Mouse (Mus musculus): ENCODE results near the gene Arl16. TPM values are rescaled to one million over a fixed set of nuclear protein-coding genes. Genes with fewer than 3 reads are reported as not detected.

Arl16 gene
- polyA plus RNA-seq, 1 experiment from 2014 or later = 65.6 TPM

DNA sequence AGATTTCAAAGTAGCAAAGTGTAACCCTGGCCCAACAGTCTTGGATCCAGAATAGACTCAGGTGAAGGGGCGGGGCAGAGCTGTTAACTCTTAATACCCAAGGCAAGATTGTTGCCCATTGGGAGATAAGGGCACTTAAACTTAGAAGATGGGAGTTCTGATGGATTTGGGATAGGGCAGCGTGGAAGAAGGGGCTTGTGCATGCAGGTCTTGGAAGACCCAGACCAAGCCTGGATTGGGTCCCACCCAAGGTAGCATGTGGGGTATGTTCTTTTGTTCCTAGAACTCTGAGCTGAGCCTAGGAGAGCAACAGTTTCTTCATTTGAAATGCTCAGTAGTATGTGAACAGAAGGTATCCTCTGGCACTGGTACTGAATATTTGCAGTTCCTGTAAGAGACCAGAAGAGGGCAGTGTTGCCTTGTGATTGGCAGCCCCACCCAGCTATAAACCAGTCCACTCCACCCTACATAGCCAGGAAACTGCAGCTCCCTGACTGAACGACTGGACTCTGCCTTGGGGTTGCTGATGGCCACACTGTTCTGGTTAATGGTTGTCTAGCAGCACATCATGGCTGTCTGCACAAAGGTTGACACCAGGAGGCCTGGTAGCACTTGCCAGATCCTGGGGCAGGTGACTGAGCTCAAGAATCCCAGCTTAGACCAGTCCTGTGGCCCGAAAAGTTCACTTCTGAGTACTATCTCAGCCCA lies 21.8 kb upstream of the Arl16 start:
- peaks cover 61% of the 10 kb centered on the region for H3K36me3 ChIP-seq
- no peaks in the 10 kb centered on the region for H3K9me3 ChIP-seq (replicated peaks)
- peak; percentile 74 for DNase-seq (ENCODE audit: low spot score)
- no peaks in the 10 kb centered on the region for H3K27me3 ChIP-seq (ENCODE audit: low read depth, poor library complexity, severe bottlenecking)
- 62% methylated on average over 4 of the region's 4 CpGs for WGBS
- H3K4me1 ChIP-seq = peaks cover 61% of the 10 kb centered on the region
- H3K4me3 ChIP-seq = peak overlapping the region; percentile 19
- peak overlapping the region; percentile 21; the same call in 1 of the 2 replicates for H3K27ac ChIP-seq

DNA sequence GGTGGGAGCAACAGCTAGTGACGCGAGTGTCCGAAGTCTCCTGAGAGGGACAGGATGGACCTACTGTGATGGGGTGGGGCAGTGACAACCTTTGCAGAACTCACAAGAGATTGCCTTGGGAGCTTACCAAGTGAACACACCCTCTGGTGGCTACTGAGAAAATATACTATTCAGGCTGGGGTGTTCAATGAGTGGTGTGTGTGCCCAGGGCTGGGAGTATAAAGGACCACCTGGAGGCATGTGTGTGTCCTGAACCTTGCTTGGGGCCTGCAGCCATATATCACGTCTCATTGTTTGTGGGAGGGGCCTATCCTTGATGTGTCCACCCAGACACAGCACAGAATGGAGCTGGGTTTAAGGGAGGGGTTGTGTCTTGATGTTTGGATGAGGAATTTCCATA lies 21.1 kb upstream of the Arl16 start:
- no peaks in the 10 kb centered on the region for H3K27me3 ChIP-seq (ENCODE audit: low read depth, poor library complexity, severe bottlenecking)
- peaks cover 61% of the 10 kb centered on the region for H3K36me3 ChIP-seq
- H3K9me3 ChIP-seq (replicated peaks) = no peaks in the 10 kb centered on the region
- H3K4me1 ChIP-seq = peaks cover 61% of the 10 kb centered on the region
- WGBS = 85% methylated on average over 4 of the region's 4 CpGs
- H3K27ac ChIP-seq = no peak overlapping the region
- no peak overlapping the region for H3K4me3 ChIP-seq
- DNase-seq (ENCODE audit: low spot score) = no peak

DNA sequence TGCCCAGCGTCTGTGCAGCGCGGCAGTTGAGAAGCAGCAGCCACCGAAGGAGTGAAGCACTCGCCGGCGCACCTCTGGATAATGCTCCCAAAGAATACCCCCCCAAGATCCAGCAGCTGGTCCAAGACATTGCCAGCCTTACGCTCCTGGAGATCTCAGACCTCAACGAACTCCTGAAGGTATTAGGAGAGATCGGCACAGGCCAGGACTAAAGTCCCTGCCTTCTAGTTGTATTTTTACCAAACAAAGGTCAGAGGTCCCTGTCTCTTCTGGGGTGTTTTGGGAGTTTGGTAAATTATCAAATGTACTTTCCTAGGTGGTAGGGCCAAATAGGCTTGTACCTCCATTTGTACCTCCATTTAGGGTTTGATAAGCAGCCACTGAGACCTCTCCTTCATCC lies 17.8 kb upstream of the Arl16 start:
- Histone ChIP-seq H3K4me1 (peaks cover 32% of the 10 kb centered on the region), H3K9me3 (replicated peaks) (no peaks in the 10 kb centered on the region), H3K27me3 (ENCODE audit: low read depth, poor library complexity, severe bottlenecking) (no peaks in the 10 kb centered on the region), H3K27ac (peak overlapping the region; percentile 95), H3K36me3 (peaks cover 88% of the 10 kb centered on the region), H3K4me3 (peak overlapping the region; percentile 98)
- WGBS = 11% methylated on average over 10 of the region's 10 CpGs
- DNase-seq (ENCODE audit: low spot score) = no peak

DNA sequence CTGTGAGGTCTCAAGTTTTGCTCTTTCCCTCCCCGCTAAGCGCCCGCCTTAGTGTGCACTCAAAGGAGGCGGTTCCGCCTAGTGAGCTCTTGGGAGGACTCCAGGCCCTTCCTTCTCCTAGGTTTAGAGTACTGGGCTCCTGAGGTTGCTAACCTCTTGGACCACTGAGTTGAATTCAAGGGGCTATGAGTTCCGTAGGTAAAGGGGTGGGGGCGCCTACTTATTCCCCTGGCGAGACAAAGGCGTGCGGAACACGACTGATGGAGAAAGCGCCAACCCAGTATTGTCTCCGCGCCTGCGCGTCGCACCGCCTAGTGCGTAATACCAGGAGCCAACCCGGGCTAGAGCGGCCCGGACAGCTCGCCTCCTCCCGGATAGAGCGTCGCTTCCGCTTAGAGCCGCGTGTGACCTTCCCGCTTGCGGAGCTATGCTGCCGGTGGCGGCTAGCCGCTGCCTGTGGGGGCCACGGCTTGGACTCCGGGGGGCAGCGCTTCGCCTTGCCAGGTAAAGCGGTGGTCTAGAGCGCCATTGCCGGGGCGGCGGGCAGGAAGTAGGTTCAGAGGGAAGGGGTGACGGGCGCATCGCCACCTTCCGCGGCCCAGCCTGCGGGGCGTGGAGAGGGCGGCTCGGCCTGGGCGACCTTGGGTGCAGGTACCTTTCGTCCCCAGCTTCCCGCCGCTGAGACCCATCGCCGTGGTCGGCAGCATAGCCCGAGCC lies 17.0 kb upstream of the Arl16 start, which contains the start of gene Mrpl12:
Gene Mrpl12 (plus strand): TSS at position 349 of the 717 bp plus-strand sequence.
- Histone ChIP-seq H3K4me3 (peak within 1 kb of the TSS; percentile 98), H3K27ac (peak within 1 kb of the TSS; percentile 95), H3K4me1 (peaks cover 25% of the 10 kb centered on the region), H3K36me3 (peaks cover 88% of the 10 kb centered on the region), H3K27me3 (ENCODE audit: low read depth, poor library complexity, severe bottlenecking) (no peaks in the 10 kb centered on the region), H3K9me3 (replicated peaks) (no peaks in the 10 kb centered on the region)
- peak; percentile 93 for DNase-seq (ENCODE audit: low spot score)
- WGBS = 1% methylated on average over 60 of the region's 60 CpGs

DNA sequence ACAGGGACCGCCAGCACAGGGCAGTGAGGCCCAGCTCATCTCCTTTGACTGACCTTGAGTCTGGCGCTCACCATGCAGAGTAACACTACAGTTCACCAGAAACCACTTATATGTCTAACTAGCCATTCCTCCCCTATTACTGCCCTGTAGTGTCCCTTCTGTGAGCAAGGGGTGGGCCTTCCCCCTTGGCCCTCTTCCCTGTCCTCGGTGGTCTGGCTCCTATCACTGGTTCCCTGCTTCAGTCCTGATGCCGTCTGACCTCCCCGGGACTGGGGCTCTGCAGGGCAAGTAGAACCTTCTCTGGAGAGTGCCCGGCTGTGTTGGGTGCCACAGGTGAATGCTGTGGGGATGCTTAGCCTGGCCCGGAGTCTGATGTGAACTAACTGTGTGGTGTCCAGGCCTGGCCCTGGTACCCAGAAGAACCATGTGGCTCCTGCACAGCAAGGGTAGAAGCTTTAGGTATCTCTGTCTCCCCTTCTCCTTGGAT lies 16.1 kb upstream of the Arl16 start:
- H3K36me3 ChIP-seq = peaks cover 88% of the 10 kb centered on the region
- 90% methylated on average over 7 of the region's 7 CpGs for WGBS
- DNase-seq (ENCODE audit: low spot score) = no peak
- H3K4me1 ChIP-seq = peaks cover 21% of the 10 kb centered on the region
- no peaks in the 10 kb centered on the region for H3K9me3 ChIP-seq (replicated peaks)
- H3K27me3 ChIP-seq (ENCODE audit: low read depth, poor library complexity, severe bottlenecking) = no peaks in the 10 kb centered on the region
- H3K27ac ChIP-seq = peak overlapping the region; percentile 95
- H3K4me3 ChIP-seq = peak overlapping the region; percentile 98

DNA sequence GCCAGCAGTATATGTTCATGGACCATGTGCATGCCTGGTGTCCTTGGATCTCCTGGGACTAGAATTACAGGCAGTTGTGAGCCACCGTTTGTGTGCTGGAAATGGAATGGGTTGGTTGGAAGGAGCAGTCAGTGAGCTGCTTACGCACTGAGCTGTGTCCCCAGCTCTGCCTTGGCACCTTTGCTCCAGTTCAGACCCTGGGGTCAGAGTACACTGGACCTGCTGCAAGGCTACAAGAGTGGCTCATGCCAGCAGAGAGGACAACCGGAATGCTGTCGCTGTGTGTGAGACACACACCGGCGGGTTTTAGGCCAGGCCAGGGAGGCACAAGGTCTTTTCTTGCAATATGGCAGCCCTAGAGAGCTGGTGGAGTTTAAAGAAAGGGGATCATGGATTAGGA lies 4.6 kb upstream of the Arl16 start:
- no peak for DNase-seq (ENCODE audit: low spot score)
- WGBS = 95% methylated on average over 6 of the region's 6 CpGs
- no peak overlapping the region for H3K27ac ChIP-seq

DNA sequence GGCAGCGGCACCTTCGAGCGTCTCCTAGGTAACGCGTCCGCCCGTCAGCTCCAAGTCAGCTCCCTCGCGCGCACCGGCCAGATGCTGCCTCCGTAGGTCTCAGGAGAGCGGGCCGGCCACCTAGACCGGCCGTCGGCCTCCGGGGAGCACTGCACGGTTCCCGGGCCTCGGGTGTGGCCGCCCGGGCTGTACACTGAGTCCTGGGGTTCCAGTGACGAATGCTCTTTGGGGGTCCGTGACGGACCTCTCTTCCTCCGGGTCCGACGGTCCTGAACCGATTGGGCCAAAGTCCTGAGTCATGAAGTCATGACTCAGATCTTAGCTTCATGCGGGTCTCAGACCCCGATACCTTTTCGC lies 307 bp upstream of the Arl16 start:
- Histone ChIP-seq H3K27me3 (ENCODE audit: low read depth, poor library complexity, severe bottlenecking) (no peaks in the 10 kb centered on the region), H3K4me1 (peaks cover 27% of the 10 kb centered on the region), H3K4me3 (peak overlapping the region; percentile 88), H3K9me3 (replicated peaks) (no peaks in the 10 kb centered on the region), H3K27ac (peak overlapping the region; percentile 88), H3K36me3 (peaks cover 69% of the 10 kb centered on the region)
- no peak for DNase-seq (ENCODE audit: low spot score)
- under 1% methylated on average over 33 of the region's 33 CpGs for WGBS

More for the DNA sequence above, 4.6 kb upstream of the Arl16 start:
- Histone ChIP-seq H3K4me1 (peaks cover 10% of the 10 kb centered on the region), H3K9me3 (replicated peaks) (no peaks in the 10 kb centered on the region), H3K36me3 (peaks cover 77% of the 10 kb centered on the region), H3K4me3 (no peak overlapping the region), H3K27me3 (ENCODE audit: low read depth, poor library complexity, severe bottlenecking) (no peaks in the 10 kb centered on the region)

DNA sequence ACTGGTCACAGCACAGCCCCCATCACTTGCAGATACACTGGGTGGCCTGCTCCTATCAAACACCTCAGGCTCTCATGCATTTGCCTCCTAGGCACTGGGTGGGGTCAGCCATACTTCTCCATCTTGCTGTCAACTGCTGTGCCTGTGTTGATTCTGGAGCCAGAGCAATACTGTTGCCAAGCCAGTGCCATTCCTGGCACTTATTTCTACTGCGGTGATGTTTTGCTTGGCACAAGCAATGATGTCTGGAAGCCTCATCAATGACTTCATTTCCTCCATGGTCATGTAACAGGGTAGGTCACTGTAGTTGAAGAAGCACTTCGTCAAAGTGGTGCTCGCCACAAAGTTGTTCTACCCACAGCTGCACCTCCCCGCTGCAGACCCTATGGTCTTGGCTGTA lies 1.9 kb downstream of the Arl16 start:
- Histone ChIP-seq H3K4me3 (peak overlapping the region; percentile 88), H3K36me3 (peaks cover 69% of the 10 kb centered on the region), H3K27ac (no peak overlapping the region), H3K27me3 (ENCODE audit: low read depth, poor library complexity, severe bottlenecking) (no peaks in the 10 kb centered on the region), H3K4me1 (peaks cover 29% of the 10 kb centered on the region), H3K9me3 (replicated peaks) (no peaks in the 10 kb centered on the region)
- 97% methylated on average over 4 of the region's 4 CpGs for WGBS
- DNase-seq (ENCODE audit: low spot score) = no peak

DNA sequence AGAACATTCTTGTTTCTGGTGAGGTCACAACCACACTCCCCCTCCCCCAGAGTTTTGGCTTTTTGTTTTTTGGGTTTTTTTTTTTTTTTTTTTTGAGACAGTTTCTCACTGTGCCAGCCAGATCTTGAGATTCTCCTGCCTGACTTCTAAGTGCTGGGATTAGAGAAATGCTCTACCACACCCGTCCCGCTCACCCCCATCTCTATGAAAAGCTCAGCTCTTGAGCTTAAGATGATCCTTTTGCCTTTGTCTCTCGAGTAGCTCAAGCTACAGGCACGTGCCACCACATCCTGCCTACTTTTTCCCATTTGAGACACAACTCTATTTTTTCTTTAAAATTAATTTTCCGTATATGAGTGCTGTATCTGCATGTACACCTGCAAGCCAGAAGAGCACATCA lies 3.0 kb downstream of the Arl16 start:
- no peaks in the 10 kb centered on the region for H3K27me3 ChIP-seq (ENCODE audit: low read depth, poor library complexity, severe bottlenecking)
- DNase-seq (ENCODE audit: low spot score) = no peak
- H3K9me3 ChIP-seq (replicated peaks) = no peaks in the 10 kb centered on the region
- no peak overlapping the region for H3K27ac ChIP-seq
- H3K36me3 ChIP-seq = peaks cover 68% of the 10 kb centered on the region
- 89% methylated on average over 5 of the region's 5 CpGs for WGBS
- no peak overlapping the region for H3K4me3 ChIP-seq
- H3K4me1 ChIP-seq = peaks cover 29% of the 10 kb centered on the region

DNA sequence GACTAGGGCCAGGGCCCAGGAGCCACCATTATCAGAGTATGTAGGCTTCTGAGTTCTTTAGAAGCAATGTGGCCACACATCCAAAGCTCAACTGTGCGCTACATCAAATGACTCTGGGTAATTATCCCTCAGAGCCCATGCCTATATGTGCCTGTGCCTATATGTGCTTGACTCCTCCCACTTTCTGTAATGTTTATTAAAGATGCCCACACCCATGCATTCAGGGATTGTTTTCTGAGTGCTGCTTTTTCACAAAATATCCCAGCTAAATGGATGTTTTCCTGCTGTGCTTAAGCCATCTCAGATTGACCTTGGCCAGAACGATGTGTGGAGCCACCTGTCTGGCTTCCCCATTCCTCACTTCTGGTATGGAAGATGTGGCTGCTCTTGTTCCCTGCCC lies 3.9 kb downstream of the Arl16 start:
- 88% methylated on average over 2 of the region's 2 CpGs for WGBS
- Histone ChIP-seq H3K27me3 (ENCODE audit: low read depth, poor library complexity, severe bottlenecking) (no peaks in the 10 kb centered on the region), H3K4me1 (peaks cover 35% of the 10 kb centered on the region), H3K4me3 (no peak overlapping the region), H3K9me3 (replicated peaks) (no peaks in the 10 kb centered on the region), H3K36me3 (peaks cover 70% of the 10 kb centered on the region), H3K27ac (no peak overlapping the region)
- no peak for DNase-seq (ENCODE audit: low spot score)

DNA sequence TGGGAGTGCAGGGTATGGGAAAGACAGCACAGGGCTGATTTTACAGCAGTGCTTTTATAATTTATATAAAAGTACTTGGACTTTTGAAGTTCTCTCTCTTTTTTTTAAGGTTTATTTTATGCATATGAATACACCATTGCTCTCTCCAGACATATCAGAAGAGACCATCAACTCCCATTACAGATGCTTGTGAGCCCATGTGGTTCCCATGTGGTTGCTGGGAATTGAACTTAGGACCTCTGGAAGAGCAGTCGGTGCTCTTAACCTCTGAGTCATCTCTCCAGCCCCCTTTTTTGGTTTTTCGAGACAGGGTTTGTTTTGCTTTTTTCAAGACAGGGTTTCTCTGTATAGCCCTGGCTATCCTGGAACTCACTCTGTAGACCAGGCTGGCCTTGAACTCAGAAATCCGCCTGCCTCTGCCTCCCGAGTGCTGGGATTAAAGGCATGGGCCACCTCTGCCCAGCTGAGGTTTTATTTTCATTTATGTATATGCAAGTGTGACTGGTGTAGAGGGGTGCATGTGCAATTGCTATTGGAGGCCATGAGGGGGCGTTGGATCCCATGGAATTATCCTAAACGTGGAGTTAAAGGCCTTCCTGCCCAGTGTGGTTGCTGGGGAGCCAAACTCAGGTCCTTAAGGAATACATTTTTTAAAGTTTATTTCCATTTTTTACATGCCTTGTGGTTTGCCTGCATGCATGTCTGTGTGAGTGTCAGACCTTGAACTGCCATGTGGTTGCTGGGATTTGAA lies 8.4 kb downstream of the Arl16 start:
- WGBS = 71% methylated on average over 6 of the region's 6 CpGs
- Histone ChIP-seq H3K36me3 (peaks cover 68% of the 10 kb centered on the region), H3K4me1 (peaks cover 31% of the 10 kb centered on the region), H3K27ac (peak overlapping the region; percentile 97), H3K9me3 (replicated peaks) (no peaks in the 10 kb centered on the region), H3K4me3 (peak overlapping the region; percentile 98), H3K27me3 (ENCODE audit: low read depth, poor library complexity, severe bottlenecking) (no peaks in the 10 kb centered on the region)
- no peak for DNase-seq (ENCODE audit: low spot score)

DNA sequence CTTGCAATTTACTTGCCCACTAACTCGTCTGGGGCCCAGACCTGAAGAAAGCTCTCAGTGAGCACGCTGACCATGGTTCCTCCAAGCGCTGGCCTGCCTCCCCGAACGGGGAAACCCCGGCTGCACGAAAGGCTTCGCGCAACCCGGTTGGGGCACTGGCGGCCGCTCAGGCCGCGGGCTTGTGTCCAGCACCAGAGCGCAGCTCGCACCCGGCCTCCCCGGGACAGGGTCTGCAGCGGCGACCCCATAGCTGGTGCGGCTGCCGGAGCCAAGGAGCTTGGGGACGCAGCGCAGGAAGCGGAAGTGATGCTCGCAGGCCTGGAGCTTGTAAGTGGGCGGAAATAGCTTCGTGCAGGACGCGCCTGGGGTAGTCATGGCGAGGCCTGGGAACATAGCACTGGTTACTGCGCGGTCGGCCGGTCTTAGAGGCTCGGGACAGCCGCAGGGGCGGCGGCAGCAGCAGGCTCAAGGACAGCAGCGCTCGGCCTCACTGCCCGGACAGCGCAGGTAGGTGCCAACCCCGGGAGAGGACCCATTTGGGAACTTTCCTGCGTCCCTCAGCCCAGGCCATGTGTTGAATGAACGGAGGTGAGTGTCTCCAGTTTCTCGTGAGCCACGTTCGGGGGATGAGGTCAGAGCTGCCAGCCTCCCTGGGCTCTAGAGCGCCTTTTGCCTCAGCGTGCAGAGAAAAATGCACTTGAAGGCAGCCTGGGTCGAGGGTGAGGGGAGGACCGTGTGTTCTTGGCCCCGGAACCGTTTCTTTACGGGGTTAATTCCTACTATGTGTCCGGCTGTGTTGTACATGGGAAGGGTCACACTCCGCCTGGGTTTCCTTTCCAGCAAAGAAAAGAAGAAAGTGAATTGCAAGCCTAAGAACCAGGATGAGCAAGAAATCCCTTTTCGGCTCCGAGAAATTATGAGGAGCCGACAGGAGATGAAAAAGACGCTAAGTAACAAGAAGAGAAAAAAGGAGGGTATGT lies 9.3 kb downstream of the Arl16 start, which contains the start of the genes Oxld1 and Ccdc137:
Gene Oxld1 (minus strand): TSS at position 297 of the 980 bp plus-strand sequence.
Gene Ccdc137 (plus strand): TSS at position 344 of the 980 bp plus-strand sequence.
- Histone ChIP-seq H3K4me1 (peaks cover 31% of the 10 kb centered on the region), H3K36me3 (peaks cover 58% of the 10 kb centered on the region), H3K27me3 (ENCODE audit: low read depth, poor library complexity, severe bottlenecking) (no peaks in the 10 kb centered on the region), H3K27ac (peak within 1 kb of the TSS; percentile 97), H3K9me3 (replicated peaks) (no peaks in the 10 kb centered on the region), H3K4me3 (peak within 1 kb of the TSS; percentile 98)
- 5% methylated on average over 62 of the region's 62 CpGs for whole genome bisulfite sequencing
- peak; percentile 90 for DNase-seq (ENCODE audit: low spot score)

Measured in limb, embryonic 10.5 days (tissue).